Mouse (Mus musculus): ENCODE results near the gene Stk38l. TPM values are rescaled to one million over a fixed set of nuclear protein-coding genes. Genes with fewer than 3 reads are reported as not detected.

The Stk38l gene
- 10 to 100 TPM; 12.8 to 13.7 TPM for total RNA-seq (2021)

DNA sequence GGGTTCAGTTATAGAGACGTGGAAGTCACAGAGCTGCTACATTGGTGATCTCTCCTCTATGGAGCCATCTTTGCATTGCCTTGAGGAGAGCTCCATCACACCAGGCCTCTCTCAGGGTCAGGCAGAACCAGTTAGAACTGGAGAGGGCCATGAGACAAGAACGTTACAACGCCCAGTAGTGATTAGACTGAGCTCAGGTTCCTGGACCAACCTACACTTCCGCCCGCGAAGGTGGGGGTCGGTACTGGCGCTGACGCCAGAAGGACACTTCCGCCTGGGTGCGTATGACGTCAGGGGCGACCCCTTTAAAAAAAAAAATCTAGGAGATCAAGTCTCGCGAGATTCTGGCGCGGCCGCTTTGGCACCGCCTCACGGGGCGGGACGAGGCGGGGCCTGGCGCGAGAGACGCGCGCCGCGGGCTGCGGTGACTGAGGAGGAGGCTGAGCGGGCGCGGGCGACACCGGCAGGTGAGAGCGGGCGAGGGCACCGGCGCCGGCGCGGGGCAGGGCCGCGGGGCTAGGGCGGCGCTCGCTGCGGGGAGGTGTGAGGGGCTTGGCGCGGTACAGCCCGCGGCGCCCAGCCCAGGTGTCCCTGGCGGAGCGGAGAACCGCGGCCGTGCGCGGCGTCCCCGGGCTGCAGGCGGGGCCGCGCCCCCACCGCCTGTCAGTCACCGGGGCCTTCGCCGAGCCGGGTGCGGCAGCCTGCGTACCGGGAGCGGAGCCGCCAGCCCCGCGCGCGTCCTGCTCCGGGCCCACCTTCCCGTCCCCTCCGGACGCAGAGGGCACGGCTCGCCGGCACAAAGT, at the start of gene Stk38l:
Stk38l (plus strand) TSS at position 415 of the 803 bp plus-strand sequence.
- DNase-seq, result peak; percentile 94 to 96
- intact Hi-C loops (cut with DNase I), result loop anchor here (1.0 to 5.0 kb wide), 6 partner anchors 38 to 867 kb away; partner anchors contain the start of genes Fgfr1op2, Ints13, Med21 and Tm7sf3

- intact Hi-C loops (cut with DNase I), result no loop called here
- DNase-seq, result no peak
Measured at GRCm38 (mm10) chr6:146676904-146677303, 47.9 kb upstream of the Stk38l start.

DNA sequence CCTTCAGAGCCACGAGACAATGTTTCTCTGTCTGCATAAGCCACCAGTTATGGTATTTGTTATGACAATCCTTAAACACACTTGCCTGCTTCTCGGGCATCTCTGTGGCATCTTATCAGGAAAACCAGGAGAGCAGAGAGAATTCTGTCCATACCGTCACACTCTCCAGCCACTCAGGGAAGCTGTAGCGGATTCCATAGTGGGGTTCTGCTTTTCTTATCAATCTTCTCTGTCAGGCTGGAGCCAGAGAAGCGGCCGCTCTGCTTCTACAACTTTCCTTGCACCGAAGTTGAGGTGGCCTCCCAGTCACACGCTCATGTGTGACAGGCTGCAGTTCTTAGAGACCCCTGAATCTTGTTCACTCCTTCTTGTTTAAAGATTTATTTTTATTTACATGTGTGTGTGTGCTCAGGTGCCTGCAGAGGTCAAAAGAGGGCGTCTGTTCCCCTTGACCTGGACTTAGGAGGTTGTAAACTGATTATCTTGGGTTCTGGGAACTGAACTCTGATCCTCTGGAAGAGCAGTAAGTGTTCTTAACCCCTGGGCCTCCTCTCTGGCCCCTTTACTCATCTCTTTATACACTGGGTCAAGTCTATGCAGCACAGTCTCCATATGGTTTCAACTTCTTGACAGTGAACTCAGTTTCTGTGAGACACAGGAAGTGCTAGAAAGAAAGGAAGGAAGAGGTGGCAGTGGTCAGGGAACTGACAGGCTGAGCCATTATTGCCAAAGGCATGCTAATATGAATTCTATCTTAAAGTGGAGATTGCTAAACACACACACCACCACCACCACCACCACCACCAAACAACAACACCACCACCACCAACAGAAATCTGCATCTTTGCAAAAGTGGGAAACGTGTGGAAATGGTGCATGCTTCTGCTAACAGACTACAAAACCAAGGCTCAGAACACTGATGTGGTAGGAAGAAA, 46.4 kb upstream of the Stk38l start:
- intact Hi-C loops (cut with DNase I), result no loop called here

DNA sequence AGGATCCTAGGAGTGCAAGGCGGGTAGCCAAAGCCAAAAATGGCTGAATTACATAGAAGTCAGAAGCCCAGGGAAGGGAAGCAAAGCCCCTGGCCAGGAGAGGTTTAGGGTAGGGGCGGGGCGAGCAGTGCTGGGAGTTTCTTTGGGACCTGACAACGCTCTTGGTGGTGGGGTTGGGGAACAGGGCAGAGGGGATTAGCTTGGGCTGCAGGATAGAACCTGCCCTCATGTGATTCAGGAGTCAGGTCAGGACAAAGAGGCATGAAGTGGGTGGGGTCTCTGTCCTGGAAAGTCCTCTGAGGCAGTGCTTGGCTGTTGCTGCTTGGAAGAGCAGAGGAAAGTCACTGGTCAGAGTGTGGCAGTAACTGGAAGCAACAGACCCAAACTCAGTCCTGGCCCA, 40.9 kb upstream of the Stk38l start:
- no peak for DNase-seq
- intact Hi-C loops (cut with DNase I), result no loop called here

More for the DNA sequence above, 46.4 kb upstream of the Stk38l start:
- DNase-seq, result no peak

GRCm38 (mm10) chr6:146685781-146686308, 39.0 kb upstream of the Stk38l start:
- intact Hi-C loops (cut with DNase I), result loop anchor here (1.0 kb wide), 2 partner anchors 23 to 38 kb away; partner anchors contain the start of gene Stk38l
- peak; percentile 81 to 83 for DNase-seq

GRCm38 (mm10) chr6:146686463-146687196, 38.2 kb upstream of the Stk38l start:
- no peak for DNase-seq
- intact Hi-C loops (cut with DNase I), result loop anchor here (1.0 kb wide), 2 partner anchors 23 to 38 kb away; partner anchors contain the start of gene Stk38l

GRCm38 (mm10) chr6:146688010-146688409, 36.8 kb upstream of the Stk38l start:
- no peak for DNase-seq

GRCm38 (mm10) chr6:146688861-146689260, 35.9 kb upstream of the Stk38l start:
- intact Hi-C loops (cut with DNase I), result no loop called here
- peak in 1 of 2 experiments; percentile 1 for DNase-seq

More at GRCm38 (mm10) chr6:146688010-146688409, 36.8 kb upstream of the Stk38l start:
- intact Hi-C loops (cut with DNase I), result no loop called here

DNA sequence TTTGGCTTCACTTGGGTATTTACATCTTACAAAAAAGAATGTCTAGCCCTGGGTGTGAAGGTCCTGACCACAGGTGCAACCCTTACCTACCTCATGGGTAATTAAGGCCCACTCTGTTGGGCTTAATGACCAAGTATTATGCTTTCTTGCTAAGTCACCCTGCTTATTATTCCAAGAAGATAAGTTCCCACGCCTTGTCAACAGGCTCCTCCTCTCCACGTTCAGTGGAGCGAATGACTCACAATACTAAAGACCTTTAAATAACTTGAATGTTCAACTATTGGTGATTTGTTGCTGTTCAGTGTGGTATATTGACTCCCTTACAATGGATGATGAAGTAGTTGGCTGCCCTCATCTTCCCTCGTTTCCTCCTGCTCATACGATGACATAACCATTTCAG, 27.0 kb upstream of the Stk38l start:
- intact Hi-C loops (cut with DNase I), result no loop called here
- DNase-seq, result no peak

DNA sequence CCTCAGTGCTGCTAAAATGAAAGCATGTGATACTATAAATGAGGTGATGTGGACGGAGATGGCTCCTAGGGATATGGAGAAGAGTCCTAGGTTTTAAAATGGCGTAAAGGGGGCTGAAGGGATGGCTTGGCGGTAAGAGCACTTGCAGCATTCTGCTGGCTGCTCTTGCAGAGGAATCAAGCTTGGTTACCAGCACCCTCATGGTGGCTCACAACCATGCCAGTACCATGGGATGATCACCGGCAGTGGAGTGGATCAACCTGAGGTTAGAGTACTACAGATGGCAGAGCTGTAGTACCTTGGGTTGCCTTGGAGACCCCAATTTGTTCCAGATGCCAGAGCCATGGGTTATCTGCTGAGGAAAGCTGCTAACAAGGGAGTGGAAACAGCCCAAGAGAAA, 26.4 kb upstream of the Stk38l start:
- DNase-seq, result no peak
- intact Hi-C loops (cut with DNase I), result no loop called here

DNA sequence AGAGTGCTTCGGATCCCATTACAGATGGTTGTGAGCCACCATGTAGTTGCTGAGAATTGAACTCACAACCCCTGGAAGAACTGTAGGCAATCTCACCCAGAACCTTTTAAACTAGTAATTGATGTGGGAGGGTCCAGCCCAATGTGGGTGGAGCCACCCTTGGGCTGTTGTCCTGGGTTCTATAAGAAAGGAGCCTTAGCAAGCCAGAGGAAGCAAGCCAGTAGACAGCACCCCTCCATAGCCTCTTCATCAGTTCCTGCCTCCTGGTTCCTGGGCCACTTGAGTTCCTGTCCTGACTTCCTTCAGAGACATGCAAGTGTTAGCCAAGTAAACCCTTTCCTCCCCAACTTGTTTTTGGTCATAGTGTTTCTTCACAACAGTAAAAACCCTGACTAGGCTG, 24.3 kb upstream of the Stk38l start:
- no peak for DNase-seq
- intact Hi-C loops (cut with DNase I), result no loop called here

DNA sequence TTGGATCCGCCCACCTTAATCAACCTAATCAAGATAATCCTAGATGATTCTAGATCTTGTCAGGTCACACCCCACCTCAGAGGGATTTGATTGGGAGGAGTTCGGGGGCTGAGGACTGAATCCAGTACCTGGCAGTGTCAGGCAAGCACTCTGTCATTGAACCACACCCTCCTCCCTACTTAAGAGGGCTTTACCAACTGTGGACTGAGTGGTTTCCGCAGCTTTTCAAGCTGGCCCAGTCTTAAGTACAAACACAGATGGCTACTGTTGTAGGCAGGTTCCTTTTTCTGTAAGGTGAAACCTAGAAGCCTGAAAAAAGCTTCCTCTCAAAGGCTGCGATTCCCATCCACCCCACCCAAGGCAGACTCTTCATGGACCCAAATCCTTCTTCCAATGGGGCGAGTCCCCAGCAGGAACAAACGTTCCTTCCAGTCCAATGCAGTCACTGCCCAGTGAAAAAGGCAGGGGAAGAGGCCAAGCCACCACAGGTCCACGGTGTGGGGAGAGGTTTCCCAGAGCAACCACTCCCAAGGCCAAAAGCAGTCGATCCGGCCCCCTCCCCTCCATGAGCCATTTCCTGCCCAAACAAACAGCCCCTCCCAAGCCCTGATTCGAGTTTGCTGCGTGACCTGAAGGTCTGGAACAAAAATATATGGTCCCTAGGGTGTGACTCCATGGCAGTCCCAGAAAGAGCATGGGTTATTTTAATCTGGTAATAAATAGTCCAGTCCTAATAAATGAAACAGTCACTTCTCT, 22.5 kb upstream of the Stk38l start:
- intact Hi-C loops (cut with DNase I), result no loop called here
- peak; percentile 28 to 51 for DNase-seq

DNA sequence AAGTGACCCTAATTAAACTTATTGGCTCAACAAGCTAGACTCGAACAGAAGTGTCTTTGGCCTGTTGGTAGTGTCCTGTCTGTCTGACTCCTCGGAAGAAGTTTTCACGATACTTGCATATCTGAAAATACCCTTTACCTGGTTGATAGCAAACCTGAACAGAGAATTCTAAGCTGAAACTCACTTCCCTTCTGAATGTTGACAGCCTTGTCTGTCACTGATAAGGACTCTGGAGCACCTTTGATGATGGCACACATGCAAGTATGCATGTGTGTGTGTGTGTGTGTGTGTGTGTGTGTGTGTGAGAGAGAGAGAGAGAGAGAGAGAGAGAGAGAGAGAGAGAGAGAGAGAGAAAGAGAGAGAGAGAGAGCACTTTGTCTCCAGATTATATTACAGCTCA, 21.4 kb upstream of the Stk38l start:
- intact Hi-C loops (cut with DNase I), result no loop called here
- no peak for DNase-seq

DNA sequence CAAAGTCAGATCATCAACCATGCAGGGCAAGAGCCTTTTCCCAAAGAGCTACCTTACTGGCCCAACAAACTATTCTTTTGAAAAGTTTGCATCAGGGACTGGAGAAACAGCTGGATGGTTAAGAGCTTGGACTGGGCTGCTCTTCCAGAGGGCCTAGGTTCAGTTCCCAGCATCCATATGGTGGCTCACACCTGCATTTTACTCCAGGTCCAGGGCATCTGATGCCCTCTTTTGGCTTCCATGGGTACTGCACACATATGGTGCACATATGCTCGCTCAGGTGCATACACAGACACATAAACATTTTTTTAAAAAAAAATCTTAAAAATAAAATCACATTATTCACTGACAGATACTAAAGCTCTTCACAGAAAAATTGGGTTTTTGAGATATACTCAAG, 19.2 kb upstream of the Stk38l start:
- intact Hi-C loops (cut with DNase I), result no loop called here

GRCm38 (mm10) chr6:146719606-146720005, 5.2 kb upstream of the Stk38l start:
- DNase-seq, result no peak
- intact Hi-C loops (cut with DNase I), result loop anchor here (5.0 kb wide), 1 partner anchor 77 kb away; the partner anchor contains the start of genes Med21 and Tm7sf3

More for the DNA sequence above, 19.2 kb upstream of the Stk38l start:
- no peak for DNase-seq

- no peak for DNase-seq
- intact Hi-C loops (cut with DNase I), result loop anchor here (1.0 to 5.0 kb wide), 2 partner anchors 38 to 82 kb away; partner anchors contain the start of genes Med21 and Tm7sf3
Measured at GRCm38 (mm10) chr6:146723805-146724204, 990 bp upstream of the Stk38l start.

GRCm38 (mm10) chr6:146725384-146725791, 593 bp downstream of the Stk38l start:
- intact Hi-C loops (cut with DNase I), result loop anchor here (1.0 to 5.0 kb wide), 4 partner anchors 37 to 868 kb away; partner anchors contain the start of genes Fgfr1op2 and Ints13
- DNase-seq, result no peak

- intact Hi-C loops (cut with DNase I), result no loop called here
- no peak for DNase-seq
Measured at GRCm38 (mm10) chr6:146731031-146731430, 6.2 kb downstream of the Stk38l start.

DNA sequence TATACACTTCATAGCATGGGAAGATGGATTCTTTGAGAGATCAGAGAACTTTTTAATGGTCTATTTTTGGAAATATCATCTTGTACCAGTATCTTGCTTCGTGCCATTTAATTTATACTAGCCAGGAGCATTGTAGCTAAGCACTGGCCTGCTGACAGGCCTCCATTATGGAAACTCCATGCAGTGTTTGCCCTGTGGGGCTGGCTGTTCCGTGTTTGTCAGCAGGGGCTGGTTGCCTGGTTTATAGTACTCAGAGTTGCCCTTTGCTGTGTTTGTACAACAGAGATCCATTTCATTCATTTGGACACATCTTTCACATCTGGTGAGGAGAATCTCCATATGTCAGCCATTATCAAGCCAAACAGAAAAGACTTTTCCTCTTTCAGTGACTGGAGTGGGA, 6.9 kb downstream of the Stk38l start:
- DNase-seq, result no peak
- intact Hi-C loops (cut with DNase I), result no loop called here
